Mouse (Mus musculus) stomach, postnatal 0 days (tissue): Measurements from ENCODE around the gene Hist1h2be. TPM values are rescaled to one million over a fixed set of nuclear protein-coding genes. Genes with fewer than 3 reads are reported as not detected.
"Not testable (repeated sequence)": the region's sequence is repeated elsewhere in the genome, so short reads cannot be mapped to it uniquely, and the experiment has no call there.

Source experiments
- ATAC-seq: fragments of 200-750 bp; cut with Nextera tagmentation; 2 replicates; pipeline ENCODE4 v1.8.0; 2017; ENCODE audit not compliant: low FRiP score, low TSS enrichment
- DNase-seq: peaks from one replicate; pipeline ENCODE4 v3.0.0-alpha.2; 2016; ENCODE audit warnings: low spot score
- H3K27ac ChIP-seq: fragments of 300-500 bp; sonication (generic); replicated peaks from 2 replicates; pipeline ENCODE4 v1.5.1; 2014; ENCODE audit warnings: mild to moderate bottlenecking, control low read depth
- H3K27me3 ChIP-seq: fragments of 300-500 bp; sonication (generic); 2 replicates; pipeline ENCODE4 v1.6.1; 2014; ENCODE audit warnings: low read length; ENCODE audit not compliant: control insufficient read depth, insufficient read depth
- H3K36me3 ChIP-seq: fragments of 300-500 bp; sonication (generic); 2 replicates; pipeline ENCODE4 v1.6.1; 2014; ENCODE audit warnings: low read length, mixed read lengths; ENCODE audit not compliant: control insufficient read depth, insufficient read depth
- H3K4me1 ChIP-seq: fragments of 300-500 bp; sonication (generic); replicated peaks from 2 replicates; pipeline ENCODE4 v1.6.1; 2014; ENCODE audit warnings: antibody characterized with exemption; ENCODE audit not compliant: control insufficient read depth, insufficient read depth
- H3K4me2 ChIP-seq: fragments of 300-500 bp; sonication (generic); replicated peaks from 2 replicates; pipeline ENCODE4 v1.6.1; 2014; ENCODE audit warnings: low read depth, mild to moderate bottlenecking, control low read depth, moderate library complexity
- H3K4me3 ChIP-seq: fragments of 300-500 bp; sonication (generic); 2 replicates; pipeline ENCODE4 v1.5.1; 2014; ENCODE audit warnings: low read depth, low read length, control low read depth
- H3K9ac ChIP-seq: fragments of 300-500 bp; sonication (generic); 2 replicates; pipeline ENCODE4 v1.6.1; 2014; ENCODE audit warnings: mild to moderate bottlenecking, low read length, control low read depth, mixed read lengths
- H3K9me3 ChIP-seq: fragments of 300-500 bp; sonication (generic); 2 replicates; pipeline ENCODE4 v1.6.1; 2016; ENCODE audit warnings: low read length; ENCODE audit not compliant: control insufficient read depth
- CTCF ChIP-seq: IDR thresholded peaks from 2 replicates; pipeline ENCODE4 v1.5.1; 2016; ENCODE audit warnings: antibody characterized with exemption, low read depth, mild to moderate bottlenecking, moderate library complexity
- EP300 ChIP-seq: optimal IDR thresholded peaks from 2 replicates; pipeline ENCODE3; 2016; ENCODE audit warnings: antibody characterized with exemption
- whole genome bisulfite sequencing: fragments of 180-500 bp; shearing (Covaris S2); extraction: QIAGEN DNeasy Blood & Tissue Kit; methylation state at CpG from one replicate; pipeline ENCODE4 v1.1.7; 2014; 5-methylcytosine and 5-hydroxymethylcytosine counted together
- polyA plus RNA-seq: library from polyadenylated mRNA; unstranded; fragments of >200 nt; fragmentation: Nextera tagmentation; extraction: Ambion mirVana; gene quantifications from 2 replicates; pipeline ENCODE4 v1.2.1, GENCODE M21; 2015

Hist1h2be gene
- polyA plus RNA-seq, 1 experiment from 2014 or later, result 0.73 TPM

DNA sequence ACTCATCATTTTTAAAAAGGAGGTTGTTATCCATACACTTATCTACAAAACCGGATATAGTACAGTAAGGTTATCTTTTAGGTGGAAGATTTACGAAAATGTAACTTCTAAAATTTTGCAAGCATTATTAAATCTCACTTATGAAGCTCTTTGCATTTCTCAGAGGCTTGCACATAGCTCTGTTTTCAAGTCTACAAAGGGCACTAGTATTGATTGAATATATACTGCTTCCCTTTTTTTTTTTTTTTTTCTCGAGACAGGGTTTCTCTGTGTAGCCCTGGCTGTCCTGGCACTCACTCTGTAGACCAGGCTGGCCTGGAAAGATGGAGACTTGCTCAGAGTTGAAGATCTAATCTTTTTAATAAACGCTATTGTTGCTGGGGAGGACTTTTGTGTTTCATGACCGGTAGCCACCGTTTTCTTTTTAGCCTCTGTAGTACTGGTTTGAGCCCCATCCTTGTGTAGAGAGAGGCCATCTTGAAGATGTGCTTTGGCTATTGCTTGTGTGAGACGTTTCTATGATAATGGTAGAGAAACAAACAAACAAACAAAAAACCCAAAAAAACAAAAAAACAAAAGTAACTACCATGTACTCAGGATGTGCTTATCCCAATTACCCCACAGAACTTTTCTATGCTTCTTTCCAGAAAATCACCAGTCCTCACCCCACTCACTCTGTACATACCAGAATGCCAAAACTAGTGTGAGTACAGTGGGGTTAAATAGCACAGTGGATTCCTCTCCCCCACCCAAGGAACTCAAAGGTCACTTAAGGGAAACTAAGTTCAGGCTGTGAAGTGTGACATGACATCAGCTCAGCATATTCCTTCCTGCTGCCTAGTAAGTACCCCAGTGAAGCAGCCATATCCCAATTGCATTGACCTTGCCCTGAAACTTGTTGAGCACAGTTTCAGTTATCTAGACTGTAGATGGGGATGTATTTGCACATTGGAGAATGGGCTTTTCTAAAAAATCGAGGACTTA, 68.7 kb downstream of the Hist1h2be start:
- TF ChIP-seq EP300, result no peak
- no peak for TF ChIP-seq CTCF
- Histone ChIP-seq H3K27me3 (no peaks in the 10 kb centered on the region), H3K36me3 (no peaks in the 10 kb centered on the region), H3K9ac (peak overlapping the region; percentile 52; the same call in 1 of the 2 replicates), H3K4me2 (peak overlapping the region; percentile 57), H3K9me3 (no peaks in the 10 kb centered on the region), H3K27ac (peak overlapping the region; percentile 85), H3K4me1 (no peaks in the 10 kb centered on the region), H3K4me3 (peak overlapping the region; percentile 43)
- no peak for ATAC-seq
- no peak for DNase-seq
- WGBS, result 41% methylated on average over 8 of the region's 8 CpGs

DNA sequence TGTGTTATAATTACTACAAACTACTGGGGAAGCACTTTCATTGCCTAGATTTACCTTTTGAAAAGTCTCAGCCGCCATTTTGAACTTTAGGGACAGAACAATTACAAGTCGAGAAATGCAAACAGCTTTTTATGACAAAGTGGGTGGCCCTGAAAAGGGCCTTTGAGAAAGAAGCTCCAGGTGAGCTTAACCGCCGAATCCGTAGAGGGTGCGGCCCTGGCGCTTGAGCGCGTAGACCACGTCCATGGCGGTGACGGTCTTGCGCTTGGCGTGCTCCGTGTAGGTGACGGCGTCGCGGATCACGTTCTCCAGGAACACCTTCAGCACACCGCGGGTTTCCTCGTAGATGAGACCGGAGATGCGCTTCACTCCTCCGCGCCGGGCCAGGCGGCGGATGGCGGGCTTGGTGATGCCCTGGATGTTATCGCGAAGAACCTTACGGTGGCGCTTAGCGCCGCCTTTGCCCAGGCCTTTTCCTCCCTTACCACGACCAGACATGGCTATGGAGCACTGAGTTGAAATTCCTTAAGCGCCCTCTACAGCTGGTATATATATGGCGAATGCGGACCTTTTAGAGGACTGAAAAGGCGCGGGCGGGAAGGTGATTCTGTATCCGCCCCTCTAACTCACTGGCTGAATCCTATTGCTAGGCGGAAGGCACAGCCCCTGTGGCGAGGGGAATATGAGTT, 69.6 kb downstream of the Hist1h2be start, which contains the start of gene Hist1h4f:
Gene Hist1h4f (minus strand): TSS at position 503 of the 689 bp plus-strand sequence.
- peak; percentile 92 for DNase-seq
- peak within 1 kb of the TSS; percentile 43 for H3K4me3 ChIP-seq
- ATAC-seq, result peak; percentile 80
- H3K27ac ChIP-seq, result peak within 1 kb of the TSS; percentile 85
- 0% methylated on average over 42 of the region's 47 CpGs for WGBS
- TF ChIP-seq CTCF, result peak; percentile 69
- peak; percentile 7 for TF ChIP-seq EP300
- not testable (repeated sequence) for H3K9me3 ChIP-seq, H3K27me3 ChIP-seq, H3K4me1 ChIP-seq, H3K36me3 ChIP-seq
- H3K4me2 ChIP-seq, result peak within 1 kb of the TSS; percentile 57
- peak within 1 kb of the TSS; percentile 52 for H3K9ac ChIP-seq

DNA sequence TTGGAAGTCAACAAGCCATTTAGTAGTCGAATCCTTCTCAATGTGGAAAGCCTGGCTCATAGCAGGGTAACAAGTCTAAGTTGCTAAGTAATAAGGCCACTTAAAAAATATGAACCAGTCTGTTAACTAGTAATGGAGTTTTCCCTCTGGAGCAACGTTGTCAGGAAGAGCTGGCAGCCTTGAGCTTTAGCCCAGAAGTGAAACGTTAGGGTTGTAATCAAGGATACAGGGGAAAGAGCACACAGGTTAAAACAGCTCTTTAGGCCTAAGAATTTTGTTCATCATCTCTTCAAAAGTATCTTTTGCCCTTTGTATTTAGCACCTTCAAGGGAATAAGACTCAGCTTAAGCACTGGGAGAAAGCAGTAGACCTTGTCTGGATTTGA, 70.2 kb downstream of the Hist1h2be start:
- no peaks in the 10 kb centered on the region for H3K27me3 ChIP-seq
- H3K36me3 ChIP-seq, result no peaks in the 10 kb centered on the region
- H3K4me1 ChIP-seq, result no peaks in the 10 kb centered on the region
- H3K9me3 ChIP-seq, result no peaks in the 10 kb centered on the region
- H3K27ac ChIP-seq, result peak overlapping the region; percentile 85
- 6% methylated on average over 3 of the region's 3 CpGs for WGBS
- H3K4me3 ChIP-seq, result peak overlapping the region; percentile 43
- TF ChIP-seq EP300 (no peak), CTCF (no peak)
- ATAC-seq (no peak), DNase-seq (no peak)
- H3K4me2 ChIP-seq, result peak overlapping the region; percentile 57
- peak overlapping the region; percentile 52; the same call in 1 of the 2 replicates for H3K9ac ChIP-seq

- WGBS, result 59% methylated on average over 5 of the region's 5 CpGs
- DNase-seq, result no peak
- TF ChIP-seq EP300, result no peak
- TF ChIP-seq CTCF, result no peak
These were observed 74.2 kb downstream of the Hist1h2be start for GRCm38 (mm10) chr13:23546694-23547093.

DNA sequence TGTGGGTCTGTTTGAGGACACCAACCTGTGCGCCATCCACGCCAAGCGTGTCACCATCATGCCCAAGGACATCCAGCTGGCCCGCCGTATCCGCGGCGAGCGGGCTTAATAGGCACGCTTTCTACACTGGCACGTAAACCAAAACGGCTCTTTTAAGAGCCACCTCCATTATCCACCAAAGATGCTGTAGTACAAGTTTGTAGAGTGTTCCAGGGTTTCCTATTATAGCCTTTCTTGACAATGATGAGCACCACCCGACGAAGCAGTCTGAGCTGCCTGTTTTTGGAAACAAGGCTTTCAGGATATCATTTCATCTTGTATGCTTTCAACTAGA, 76.2 kb downstream of the Hist1h2be start:
- H3K4me1 ChIP-seq, ATAC-seq, H3K27ac ChIP-seq, H3K9me3 ChIP-seq, DNase-seq, H3K9ac ChIP-seq, H3K36me3 ChIP-seq, H3K27me3 ChIP-seq: not testable (repeated sequence)
- peak overlapping the region; percentile 35; the same call in 1 of the 2 replicates for H3K4me2 ChIP-seq
- WGBS, result 0% methylated on average over 11 of the region's 14 CpGs
- peak overlapping the region; percentile 46 for H3K4me3 ChIP-seq

More at GRCm38 (mm10) chr13:23546694-23547093, 74.2 kb downstream of the Hist1h2be start:
- Histone ChIP-seq H3K36me3 (no peaks in the 10 kb centered on the region), H3K4me3 (no peak overlapping the region), H3K27me3 (no peaks in the 10 kb centered on the region), H3K9ac (no peak overlapping the region), H3K9me3 (no peaks in the 10 kb centered on the region), H3K27ac (no peak overlapping the region), H3K4me1 (no peaks in the 10 kb centered on the region), H3K4me2 (no peak overlapping the region)
- ATAC-seq, result no peak
